Mouse (Mus musculus): Measurements from ENCODE around the gene Pecr. TPM values are rescaled to one million over a fixed set of nuclear protein-coding genes. Genes with fewer than 3 reads are reported as not detected.

Pecr gene
- polyA plus RNA-seq, 1 experiment from 2014 or later = 8.0 TPM

DNA sequence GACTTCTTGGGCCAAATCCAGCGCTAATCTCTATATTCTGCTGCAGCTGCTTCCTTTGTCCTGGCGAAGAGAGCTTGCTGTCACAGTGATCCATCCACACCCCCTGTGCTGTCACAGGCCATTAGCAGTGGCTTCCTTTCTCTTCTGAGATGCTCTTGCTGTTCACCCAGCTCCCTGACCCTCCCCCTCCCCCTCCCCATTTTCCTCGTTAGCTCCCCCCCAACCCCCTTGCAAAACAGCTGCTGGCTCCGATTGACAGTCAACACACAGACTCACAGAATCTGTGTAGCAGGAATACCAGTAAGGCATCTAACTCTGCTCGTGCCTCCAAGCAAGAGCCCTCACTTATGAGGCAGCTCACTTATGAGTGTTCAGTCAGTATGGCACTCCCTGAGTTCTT lies 2.8 kb upstream of the Pecr start:
- ATAC-seq (ENCODE audit: low FRiP score) = no peak
- WGBS = 15% methylated on average over 5 of the region's 5 CpGs

DNA sequence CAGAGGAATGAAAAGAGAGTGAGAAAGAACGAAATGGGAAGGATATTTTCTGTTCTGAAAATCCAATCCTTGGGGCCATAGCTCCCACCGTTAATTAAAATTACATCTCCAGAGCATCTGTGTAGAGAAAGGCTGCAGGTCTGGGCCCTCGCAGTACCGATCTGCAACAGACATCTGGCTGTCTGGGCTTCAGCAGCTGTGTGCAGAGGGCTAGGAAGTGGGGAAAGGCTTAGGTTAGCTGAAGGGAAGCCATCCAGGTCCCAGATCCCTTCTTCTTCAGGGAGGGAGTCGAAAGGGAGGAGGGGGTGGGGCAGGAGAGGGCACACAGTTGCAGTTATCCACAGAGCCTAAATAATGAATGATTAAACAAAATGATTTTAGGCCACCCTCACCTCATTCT lies 425 bp upstream of the Pecr start:
- Histone ChIP-seq H3K9me3 (replicated peaks) (no peaks in the 10 kb centered on the region), H3K4me2 (peak overlapping the region; percentile 97), H3K4me1 (peaks cover 28% of the 10 kb centered on the region), H3K4me3 (replicated peaks) (peak overlapping the region; percentile 55), H3K27me3 (replicated peaks) (no peaks in the 10 kb centered on the region), H3K36me3 (no peaks in the 10 kb centered on the region), H3K27ac (replicated peaks) (peak overlapping the region; percentile 86), H3K9ac (replicated peaks) (peak overlapping the region; percentile 80)
- 3% methylated on average over 5 of the region's 5 CpGs for WGBS
- peak; percentile 76 for ATAC-seq (ENCODE audit: low FRiP score)

More for the DNA sequence above, 2.8 kb upstream of the Pecr start:
- H3K4me1 ChIP-seq = peaks cover 28% of the 10 kb centered on the region
- no peaks in the 10 kb centered on the region; the same call in 1 of the 2 replicates for H3K9me3 ChIP-seq (replicated peaks)
- no peaks in the 10 kb centered on the region for H3K36me3 ChIP-seq
- H3K27ac ChIP-seq (replicated peaks) = peak overlapping the region; percentile 86
- 0 out of 2 replicates have a peak overlapping the region, but pooled peaks have one; percentile 4 for H3K9ac ChIP-seq (replicated peaks)
- H3K4me2 ChIP-seq = peak overlapping the region; percentile 97
- no peaks in the 10 kb centered on the region for H3K27me3 ChIP-seq (replicated peaks)
- no peak overlapping the region for H3K4me3 ChIP-seq (replicated peaks)

DNA sequence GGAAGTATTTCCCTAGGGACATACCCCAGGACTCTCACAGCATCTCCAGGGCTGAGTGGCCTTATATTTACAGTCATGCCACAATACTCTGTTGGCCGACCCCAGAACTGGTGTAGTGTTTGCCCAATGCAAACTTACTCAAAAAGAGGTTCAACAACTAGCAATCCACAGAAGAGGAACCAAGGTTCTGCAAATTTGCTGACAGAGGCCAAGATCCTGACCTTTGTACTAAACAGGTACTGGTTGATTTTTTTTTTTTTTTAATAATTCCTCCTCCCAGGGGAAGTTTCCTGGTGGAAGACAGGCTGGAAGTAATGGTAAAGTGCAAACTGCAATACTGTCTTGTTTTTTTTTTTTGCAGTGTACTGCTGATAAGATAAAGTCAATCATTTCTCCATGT lies 1.5 kb downstream of the Pecr start:
- H3K27me3 ChIP-seq (replicated peaks) = no peaks in the 10 kb centered on the region
- H3K9ac ChIP-seq (replicated peaks) = no peak overlapping the region
- no peak overlapping the region for H3K4me2 ChIP-seq
- H3K9me3 ChIP-seq (replicated peaks) = no peaks in the 10 kb centered on the region
- H3K27ac ChIP-seq (replicated peaks) = no peak overlapping the region
- no peaks in the 10 kb centered on the region for H3K36me3 ChIP-seq
- no peak for ATAC-seq (ENCODE audit: low FRiP score)
- peaks cover 28% of the 10 kb centered on the region for H3K4me1 ChIP-seq
- no peak overlapping the region for H3K4me3 ChIP-seq (replicated peaks)
- 83% methylated on average over 1 of the region's 1 CpGs for WGBS

DNA sequence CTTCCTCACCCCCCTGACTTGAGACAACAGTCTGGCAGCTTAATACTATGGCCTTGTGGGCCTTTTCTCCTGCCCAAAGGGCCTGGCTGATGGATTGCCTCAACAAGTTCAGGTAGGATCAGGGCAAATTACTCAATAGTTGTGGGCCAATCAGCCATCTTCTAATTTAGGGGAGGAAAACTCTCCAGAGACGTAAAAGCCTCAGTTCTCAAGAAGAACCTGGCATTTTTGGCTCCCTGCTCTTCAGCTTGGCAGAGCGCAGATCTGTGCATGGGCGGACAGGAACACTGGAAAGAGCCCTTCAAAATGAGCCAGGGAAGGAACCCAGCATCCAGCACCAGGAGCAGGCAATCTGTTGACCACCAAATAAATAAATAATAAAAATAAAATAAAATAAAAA lies 6.0 kb downstream of the Pecr start:
- H3K27me3 ChIP-seq (replicated peaks) = no peaks in the 10 kb centered on the region
- no peak overlapping the region for H3K27ac ChIP-seq (replicated peaks)
- no peaks in the 10 kb centered on the region for H3K9me3 ChIP-seq (replicated peaks)
- no peak overlapping the region for H3K4me3 ChIP-seq (replicated peaks)
- ATAC-seq (ENCODE audit: low FRiP score) = no peak
- H3K4me1 ChIP-seq = no peaks in the 10 kb centered on the region
- peaks cover 5% of the 10 kb centered on the region; the same call in 1 of the 2 replicates for H3K36me3 ChIP-seq
- no peak overlapping the region for H3K9ac ChIP-seq (replicated peaks)
- WGBS = 92% methylated on average over 3 of the region's 3 CpGs
- H3K4me2 ChIP-seq = no peak overlapping the region

DNA sequence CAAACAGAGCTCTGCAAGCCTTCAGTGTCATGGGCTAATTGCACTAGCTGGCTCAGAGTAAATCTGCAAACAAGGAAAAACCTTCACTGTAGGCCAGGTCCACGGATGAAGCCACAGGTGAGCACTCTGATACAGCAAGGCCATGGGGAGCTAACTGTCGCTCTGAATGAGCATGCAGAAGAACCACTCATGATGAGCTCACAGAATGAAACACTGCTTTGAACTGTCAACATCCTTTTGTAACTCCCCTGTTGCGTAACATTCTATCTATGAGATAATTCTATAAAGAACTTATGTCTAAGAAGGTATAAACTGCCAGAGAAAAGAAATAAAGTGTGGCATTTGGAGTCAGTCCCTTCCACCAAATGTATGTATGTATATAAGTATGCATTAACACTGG lies 21.0 kb downstream of the Pecr start:
- WGBS = 97% methylated on average over 3 of the region's 3 CpGs
- Histone ChIP-seq H3K9me3 (replicated peaks) (no peaks in the 10 kb centered on the region), H3K9ac (replicated peaks) (no peak overlapping the region), H3K27me3 (replicated peaks) (no peaks in the 10 kb centered on the region), H3K4me2 (no peak overlapping the region), H3K4me3 (replicated peaks) (no peak overlapping the region), H3K4me1 (no peaks in the 10 kb centered on the region), H3K36me3 (peaks cover 16% of the 10 kb centered on the region), H3K27ac (replicated peaks) (no peak overlapping the region)
- no peak for ATAC-seq (ENCODE audit: low FRiP score)

DNA sequence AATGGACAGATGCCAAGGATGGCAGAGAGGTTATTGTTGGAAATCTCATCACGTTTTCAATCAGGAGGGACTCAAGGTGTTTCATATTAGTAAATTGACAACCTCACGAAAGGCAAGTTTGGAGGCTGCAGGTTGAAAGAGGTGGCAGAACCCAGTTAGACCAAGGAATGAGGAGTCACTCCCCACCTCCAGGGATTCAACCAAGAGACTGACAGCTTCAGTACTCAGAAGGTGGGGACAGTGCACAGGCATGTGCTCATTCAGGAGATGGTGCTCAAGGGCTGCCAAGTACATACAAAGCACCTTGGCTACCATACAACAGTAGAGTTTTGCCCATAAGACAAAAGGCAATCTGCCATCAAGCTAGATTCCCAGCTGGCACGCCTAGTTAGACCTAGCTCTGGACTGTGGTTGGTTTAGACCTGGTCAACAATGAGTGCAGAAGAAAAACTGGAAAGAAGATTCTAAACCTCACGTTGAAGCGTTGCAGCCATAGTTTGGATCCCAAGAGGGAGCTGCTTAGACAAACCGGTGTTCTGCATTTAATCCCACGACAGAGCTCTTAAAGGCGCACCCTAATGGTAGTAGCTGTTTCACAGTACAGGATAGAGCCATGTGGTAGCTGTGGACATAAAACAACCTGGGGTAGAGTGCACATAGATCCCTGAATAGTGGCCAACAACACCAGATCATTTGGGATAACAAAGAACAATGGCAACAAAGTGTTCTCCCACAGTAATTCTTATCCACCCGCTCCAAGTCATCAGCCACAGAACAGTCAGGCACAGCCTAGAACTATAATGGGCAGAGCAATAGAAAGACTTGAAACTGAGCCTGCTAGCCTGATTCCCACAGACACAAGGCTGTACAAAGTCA lies 27.5 kb downstream of the Pecr start:
- ATAC-seq (ENCODE audit: low FRiP score) = no peak
- Histone ChIP-seq H3K9me3 (replicated peaks) (no peaks in the 10 kb centered on the region), H3K27me3 (replicated peaks) (no peaks in the 10 kb centered on the region), H3K4me3 (replicated peaks) (peak overlapping the region; percentile 47), H3K4me2 (peak overlapping the region; percentile 76), H3K9ac (replicated peaks) (peak overlapping the region; percentile 49), H3K36me3 (peaks cover 6% of the 10 kb centered on the region), H3K27ac (replicated peaks) (peak overlapping the region; percentile 91), H3K4me1 (peaks cover 22% of the 10 kb centered on the region)
- WGBS = 68% methylated on average over 9 of the region's 9 CpGs

DNA sequence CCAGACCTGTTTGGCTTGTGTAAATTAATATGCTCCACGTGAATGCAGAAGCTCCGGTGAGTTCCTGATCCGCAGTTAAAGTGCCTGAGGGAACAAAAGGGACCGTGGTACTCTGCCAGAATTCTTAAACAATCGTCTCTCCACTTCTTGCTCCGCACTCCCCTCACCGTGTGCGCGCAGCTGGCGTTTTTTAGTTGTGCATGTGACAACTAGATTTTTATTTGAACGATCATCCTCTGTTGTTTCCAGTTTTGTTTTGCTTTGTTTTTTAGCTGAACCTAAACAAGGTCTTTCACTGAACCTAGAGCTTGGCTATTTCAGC lies 28.3 kb downstream of the Pecr start:
- Histone ChIP-seq H3K4me1 (peaks cover 22% of the 10 kb centered on the region), H3K4me3 (replicated peaks) (peak overlapping the region; percentile 47), H3K27ac (replicated peaks) (peak overlapping the region; percentile 91), H3K9me3 (replicated peaks) (no peaks in the 10 kb centered on the region), H3K36me3 (no peaks in the 10 kb centered on the region; the same call in 1 of the 2 replicates), H3K4me2 (peak overlapping the region; percentile 76), H3K27me3 (replicated peaks) (no peaks in the 10 kb centered on the region), H3K9ac (replicated peaks) (peak overlapping the region; percentile 49)
- no peak for ATAC-seq (ENCODE audit: low FRiP score)
- 11% methylated on average over 11 of the region's 11 CpGs for WGBS

DNA sequence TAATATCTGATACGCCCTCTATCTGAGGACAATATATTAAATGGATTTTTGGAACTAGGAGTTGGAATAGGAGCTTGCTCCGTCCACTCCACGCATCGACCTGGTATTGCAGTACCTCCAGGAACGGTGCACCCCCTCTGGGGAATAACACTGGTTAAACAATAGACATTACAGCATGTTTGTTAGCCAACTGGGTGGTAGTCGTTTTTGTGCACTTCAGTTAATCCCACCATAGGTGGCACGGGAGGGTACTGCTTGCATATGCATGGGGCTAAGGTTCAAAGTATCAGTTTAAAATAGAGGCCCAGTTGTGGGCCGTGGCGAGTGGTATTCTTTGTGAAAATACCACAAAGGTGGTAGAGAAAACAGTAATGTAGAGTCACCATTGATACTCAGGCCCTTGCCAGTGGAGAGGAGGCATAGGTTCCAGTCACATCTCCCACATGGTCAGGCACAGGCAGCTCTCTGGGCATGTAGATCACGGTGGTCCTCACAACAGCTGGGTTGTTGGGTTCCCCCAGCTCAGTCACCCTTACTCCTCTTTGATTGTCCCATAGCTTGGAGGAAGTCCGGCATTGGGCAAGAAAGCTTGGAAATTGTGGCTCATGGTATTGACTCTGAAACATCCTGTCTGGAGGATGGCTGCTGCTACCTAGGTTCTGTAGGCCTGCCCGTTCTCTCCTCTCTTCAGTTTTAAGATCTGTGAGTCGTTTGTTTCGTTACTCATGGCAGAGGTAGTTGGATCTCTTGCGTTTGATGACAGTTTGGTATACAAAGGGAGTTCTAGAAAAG lies 28.9 kb downstream of the Pecr start:
- ATAC-seq (ENCODE audit: low FRiP score) = peak; percentile 76
- Histone ChIP-seq H3K36me3 (no peaks in the 10 kb centered on the region), H3K4me3 (replicated peaks) (peak overlapping the region; percentile 47), H3K9me3 (replicated peaks) (no peaks in the 10 kb centered on the region), H3K4me2 (peak overlapping the region; percentile 76), H3K27me3 (replicated peaks) (no peaks in the 10 kb centered on the region), H3K4me1 (peaks cover 22% of the 10 kb centered on the region), H3K9ac (replicated peaks) (peak overlapping the region; percentile 49), H3K27ac (replicated peaks) (peak overlapping the region; percentile 91)
- WGBS = 4% methylated on average over 15 of the region's 15 CpGs

DNA sequence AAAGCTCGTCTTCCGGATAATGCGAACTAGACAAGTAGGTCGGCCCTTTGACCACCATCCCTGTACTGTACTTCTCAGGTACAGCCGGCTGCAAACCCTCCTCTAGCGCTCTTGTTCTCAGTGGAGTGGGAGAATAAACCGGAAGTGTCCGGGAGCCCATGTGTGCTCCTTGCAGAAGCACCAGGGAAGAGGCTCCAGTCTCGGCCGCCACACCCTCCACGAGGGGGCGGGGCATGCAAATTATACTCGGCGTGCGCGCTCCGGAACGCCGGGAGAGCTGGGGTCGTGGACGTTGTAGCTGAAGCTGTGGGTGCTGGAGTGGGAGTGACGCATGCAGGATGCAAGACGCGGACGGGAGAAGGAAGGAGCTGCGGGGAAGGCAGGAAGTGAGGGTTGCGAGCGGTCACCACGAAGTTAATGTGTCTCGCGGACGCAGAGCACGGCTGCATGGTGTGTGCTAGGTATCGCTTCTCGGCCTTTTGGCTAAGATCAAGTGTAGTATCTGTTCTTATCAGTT lies 29.5 kb downstream of the Pecr start:
- H3K27ac ChIP-seq (replicated peaks) = peak overlapping the region; percentile 91
- ATAC-seq (ENCODE audit: low FRiP score) = peak; percentile 92
- H3K4me2 ChIP-seq = peak overlapping the region; percentile 76
- 1% methylated on average over 35 of the region's 35 CpGs for WGBS
- peak overlapping the region; percentile 49 for H3K9ac ChIP-seq (replicated peaks)
- peaks cover 22% of the 10 kb centered on the region for H3K4me1 ChIP-seq
- no peaks in the 10 kb centered on the region for H3K9me3 ChIP-seq (replicated peaks)
- no peaks in the 10 kb centered on the region for H3K36me3 ChIP-seq
- no peaks in the 10 kb centered on the region for H3K27me3 ChIP-seq (replicated peaks)
- peak overlapping the region; percentile 47 for H3K4me3 ChIP-seq (replicated peaks)

DNA sequence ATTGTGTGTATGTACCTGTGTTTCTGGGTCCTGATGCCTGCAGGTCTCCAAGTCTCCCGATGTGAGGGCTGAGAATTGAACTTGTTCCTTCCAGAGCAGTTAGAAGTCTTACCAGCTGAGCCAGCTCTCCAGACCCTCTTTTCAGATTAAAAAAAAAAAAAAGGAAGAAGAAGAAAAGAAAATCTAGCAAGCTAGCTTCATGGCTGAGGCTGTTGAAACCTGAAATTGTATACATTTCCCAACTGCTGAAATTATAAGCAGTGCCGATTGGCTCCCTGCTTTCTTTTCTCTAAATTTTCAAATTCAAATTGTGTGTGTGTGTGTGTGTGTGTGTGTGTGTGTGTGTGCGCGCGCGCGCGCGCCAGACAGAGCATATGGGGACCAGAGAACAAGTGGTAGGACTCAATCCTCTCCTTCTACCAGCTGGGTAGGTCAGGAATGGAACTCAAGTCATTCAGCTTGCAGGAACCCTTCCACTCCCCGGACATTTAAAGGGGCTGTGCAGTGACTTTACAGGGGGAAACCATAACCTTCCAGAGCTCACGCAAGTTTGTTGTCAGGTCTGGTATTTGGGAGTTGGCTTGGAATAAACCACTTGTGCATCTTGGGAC lies 30.1 kb downstream of the Pecr start:
- no peak overlapping the region for H3K9ac ChIP-seq (replicated peaks)
- H3K27me3 ChIP-seq (replicated peaks) = no peaks in the 10 kb centered on the region
- peak overlapping the region; percentile 91 for H3K27ac ChIP-seq (replicated peaks)
- ATAC-seq (ENCODE audit: low FRiP score) = 0 out of 2 replicates have a peak, but pooled peaks have one; percentile 8
- WGBS = 39% methylated on average over 11 of the region's 11 CpGs
- H3K4me3 ChIP-seq (replicated peaks) = peak overlapping the region; percentile 47
- no peaks in the 10 kb centered on the region for H3K36me3 ChIP-seq
- H3K4me1 ChIP-seq = peaks cover 22% of the 10 kb centered on the region
- peak overlapping the region; percentile 76 for H3K4me2 ChIP-seq
- no peaks in the 10 kb centered on the region for H3K9me3 ChIP-seq (replicated peaks)

DNA sequence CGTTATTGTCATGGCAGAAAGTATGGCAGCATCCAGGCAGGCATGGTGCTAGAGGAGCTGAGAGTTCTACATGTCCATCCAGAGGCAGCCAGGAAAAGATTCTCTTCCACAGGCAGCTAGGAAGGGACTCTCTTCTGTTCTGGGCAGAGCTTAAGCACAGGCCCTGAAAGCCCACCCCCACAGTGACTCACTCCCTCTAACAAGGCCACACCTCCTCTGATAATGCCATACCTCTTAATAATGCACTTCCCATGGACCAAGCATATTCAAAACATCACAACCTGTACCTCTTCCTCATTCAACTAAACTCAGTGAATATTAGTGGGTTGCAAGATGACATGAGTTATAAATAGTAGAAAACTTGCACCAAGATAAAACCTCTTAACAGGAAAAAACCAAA lies 32.3 kb downstream of the Pecr start:
- ATAC-seq (ENCODE audit: low FRiP score) = no peak
- Histone ChIP-seq H3K27ac (replicated peaks) (no peak overlapping the region), H3K4me3 (replicated peaks) (no peak overlapping the region), H3K36me3 (no peaks in the 10 kb centered on the region), H3K9ac (replicated peaks) (no peak overlapping the region), H3K4me1 (peaks cover 19% of the 10 kb centered on the region), H3K27me3 (replicated peaks) (no peaks in the 10 kb centered on the region), H3K4me2 (no peak overlapping the region), H3K9me3 (replicated peaks) (no peaks in the 10 kb centered on the region)
- 84% methylated on average over 1 of the region's 1 CpGs for WGBS

All from neural tube, embryonic 15.5 days (tissue).